Mouse (Mus musculus) ovary, postnatal 10 days (tissue): ENCODE data around the gene Prima1.
A peak's percentile ranks its signal among the peaks of the same experiment; 100 is the strongest.

ENCODE experiments used
- DNase-seq: peaks from one replicate; pipeline ENCODE4 v3.0.0; 2022; ENCODE audit warnings: low spot score

Gene Prima1

DNA sequence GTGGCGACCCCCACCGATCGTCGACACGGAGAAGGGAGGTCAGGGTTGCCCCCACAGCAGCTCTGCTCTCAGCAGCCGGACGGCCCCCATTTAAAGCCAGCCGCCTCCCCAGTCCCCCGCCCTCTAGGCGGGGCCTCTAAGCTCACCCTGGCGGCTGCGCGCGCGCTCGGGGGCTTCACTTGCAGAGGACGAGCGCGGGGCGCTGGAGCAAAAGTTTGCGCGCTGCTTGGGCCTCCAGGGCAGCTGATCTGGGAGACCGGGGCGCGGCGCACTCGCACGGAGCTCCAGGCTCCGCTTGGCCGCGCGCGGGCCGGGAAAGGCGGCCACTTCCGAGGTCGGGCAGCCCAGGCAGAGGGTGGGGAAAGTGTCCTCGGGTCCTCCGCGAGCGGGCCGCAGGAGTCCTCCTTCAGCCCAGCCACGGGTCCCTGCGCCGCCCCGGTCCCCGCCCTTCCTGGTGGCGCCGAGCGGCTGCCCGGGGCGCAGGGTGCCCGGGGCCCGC lies at the start of gene Prima1:
Gene Prima1 (minus strand): TSS at position 68 of the 499 bp plus-strand sequence.
- DNase-seq = peak; percentile 62

DNA sequence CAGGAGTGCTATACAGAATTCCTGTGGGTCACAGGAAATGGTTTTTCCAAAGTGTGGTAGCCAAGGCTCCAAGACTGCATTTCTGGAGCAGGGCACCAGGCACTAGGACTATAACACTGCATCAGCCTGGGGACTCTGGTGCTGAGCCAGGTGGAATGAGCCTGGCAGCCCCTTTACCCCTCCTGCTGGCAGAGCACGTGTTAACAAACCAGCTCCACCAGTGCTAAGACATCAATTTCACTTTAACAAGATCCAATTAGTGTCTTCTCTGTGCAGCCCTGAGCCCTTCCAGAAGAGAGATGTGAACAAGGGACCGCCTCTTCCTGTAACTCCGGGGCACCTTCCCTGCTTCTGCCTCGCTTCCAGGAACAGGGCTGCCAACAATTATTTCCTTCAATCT lies 45.3 kb upstream of the Prima1 start:
- no peak for DNase-seq

DNA sequence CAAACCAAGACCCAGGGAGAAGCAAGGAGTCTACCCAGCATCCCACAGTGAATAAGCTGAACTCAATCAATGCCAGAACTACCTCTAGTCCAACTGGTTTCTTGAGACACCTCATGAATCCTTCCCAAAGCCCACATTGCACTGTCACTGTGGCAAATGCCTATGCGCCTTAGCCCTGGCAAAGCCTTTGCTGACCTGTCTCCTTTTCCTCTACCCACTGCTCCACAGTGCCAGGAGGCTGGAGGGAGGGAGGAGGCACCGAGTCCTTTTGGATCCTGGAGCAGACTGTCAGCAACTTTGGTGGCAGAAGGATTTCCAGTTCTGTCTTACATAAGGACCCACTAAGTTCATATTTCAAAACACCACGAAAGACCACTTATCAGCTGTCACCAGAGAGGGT lies 41.5 kb upstream of the Prima1 start:
- no peak for DNase-seq

DNA sequence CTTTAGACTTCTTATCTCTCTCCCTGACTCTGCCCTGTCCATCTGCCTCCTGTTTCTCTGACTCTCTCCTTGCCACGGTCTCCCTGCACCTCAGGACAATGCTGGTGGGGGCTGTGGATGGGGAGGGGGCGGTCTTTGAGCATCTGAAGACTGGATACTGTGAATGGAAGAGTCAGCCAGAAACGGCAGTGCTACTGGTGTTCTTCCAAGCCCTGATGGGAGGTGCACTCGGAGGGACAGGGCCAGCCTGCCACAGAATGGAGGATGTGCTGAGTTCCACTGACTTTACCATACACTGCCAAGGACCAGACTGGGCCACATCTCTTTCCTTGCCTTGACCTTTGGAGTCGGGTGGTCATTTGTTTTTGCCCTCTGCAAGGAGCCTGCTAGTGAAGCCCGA lies 41.0 kb upstream of the Prima1 start:
- no peak for DNase-seq

DNA sequence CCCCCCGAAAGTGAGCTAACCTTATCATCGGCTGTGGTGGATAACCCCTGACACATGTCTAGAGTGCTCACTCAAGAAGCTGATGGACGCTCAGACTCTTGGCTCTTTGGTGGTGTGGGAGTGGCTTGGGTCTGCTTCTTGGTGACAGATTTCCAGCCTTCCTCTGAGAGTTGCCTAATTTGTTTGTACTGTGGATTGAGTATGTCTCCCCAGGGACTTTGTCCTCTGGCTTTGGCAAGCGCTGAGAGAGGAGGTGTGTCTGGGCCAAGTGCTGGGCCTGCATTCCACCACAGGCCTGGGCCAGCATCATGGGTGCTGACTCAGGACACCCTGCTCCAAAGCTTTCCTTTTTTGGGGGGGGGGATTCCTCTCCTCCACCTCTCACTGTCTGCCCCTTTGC lies 40.0 kb upstream of the Prima1 start:
- DNase-seq = no peak

DNA sequence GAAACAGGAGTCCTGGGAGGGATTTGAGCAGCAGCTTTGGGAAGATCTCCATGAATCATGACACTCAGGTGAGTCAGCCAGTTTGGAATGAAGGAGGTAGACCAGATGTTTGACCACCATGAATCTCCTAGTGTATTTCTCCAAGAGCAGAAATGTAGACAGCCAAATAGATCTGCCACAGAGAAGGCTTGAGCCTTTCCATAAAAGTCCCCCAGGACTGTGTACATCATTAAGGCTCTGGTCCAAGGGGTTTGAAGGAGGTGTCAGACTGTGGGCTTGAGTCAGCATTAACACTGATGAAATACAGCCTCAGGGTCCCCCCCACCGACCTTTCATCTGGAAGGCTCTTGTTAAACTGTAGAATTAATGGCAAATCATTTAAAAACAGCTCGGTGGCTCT lies 39.5 kb upstream of the Prima1 start:
- no peak for DNase-seq

DNA sequence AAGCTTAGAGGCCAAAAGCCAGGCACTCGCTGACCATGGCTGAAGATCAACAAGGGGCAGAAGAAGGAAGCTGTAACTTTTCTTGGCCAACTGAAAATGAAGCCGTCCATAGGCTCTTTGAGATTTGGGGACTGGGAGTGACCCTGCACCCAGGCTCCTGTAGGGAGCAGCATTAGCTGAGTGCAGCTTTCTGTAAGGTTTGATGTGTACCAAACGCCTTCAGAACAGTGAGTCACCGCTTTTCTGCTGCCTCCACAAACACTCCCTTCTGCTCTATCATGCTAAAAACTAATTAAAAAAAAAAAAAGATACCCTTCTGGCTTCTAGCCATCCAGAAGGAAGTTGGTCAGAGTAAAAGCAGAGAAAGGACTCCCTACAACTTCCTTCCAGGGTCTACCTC lies 34.5 kb upstream of the Prima1 start:
- no peak for DNase-seq

DNA sequence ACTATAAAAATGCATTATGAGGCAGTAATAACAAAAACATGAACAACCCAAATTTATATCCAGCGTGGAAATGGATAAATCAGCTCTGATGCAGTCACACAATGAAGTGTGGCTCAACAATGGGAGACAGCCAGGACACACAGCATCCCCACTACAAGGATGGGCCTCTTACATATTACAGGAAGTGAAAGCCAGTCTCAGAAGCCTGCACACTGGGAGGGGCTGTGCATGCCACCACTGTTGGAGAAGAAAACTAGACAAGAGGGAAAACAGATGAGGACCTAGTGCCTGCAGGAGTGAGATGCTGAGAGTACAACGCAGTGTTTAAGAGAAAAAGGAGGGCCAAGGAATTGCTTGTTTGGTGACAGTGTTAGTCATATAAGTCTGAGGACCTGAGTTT lies 31.8 kb upstream of the Prima1 start:
- no peak for DNase-seq

DNA sequence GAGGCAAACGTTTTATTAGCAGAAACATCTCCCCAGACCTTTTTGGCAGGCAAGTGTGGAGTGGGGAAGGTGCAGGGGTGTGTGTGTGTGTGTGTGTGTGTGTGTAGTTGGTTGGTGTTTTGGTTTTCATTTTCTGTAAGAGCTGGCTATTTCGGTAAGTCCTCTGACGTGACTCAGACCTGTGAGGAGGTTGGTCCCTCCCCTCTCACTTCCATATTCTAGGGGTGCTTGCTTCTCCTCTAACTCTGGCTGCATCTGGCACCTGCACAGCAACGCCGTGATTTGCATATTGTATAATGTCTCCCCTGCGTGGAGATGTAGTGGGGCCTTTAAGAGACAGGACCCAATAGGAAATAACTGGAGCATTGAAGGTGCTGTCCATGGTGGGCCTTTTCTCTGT lies 31.1 kb upstream of the Prima1 start:
- DNase-seq = no peak

DNA sequence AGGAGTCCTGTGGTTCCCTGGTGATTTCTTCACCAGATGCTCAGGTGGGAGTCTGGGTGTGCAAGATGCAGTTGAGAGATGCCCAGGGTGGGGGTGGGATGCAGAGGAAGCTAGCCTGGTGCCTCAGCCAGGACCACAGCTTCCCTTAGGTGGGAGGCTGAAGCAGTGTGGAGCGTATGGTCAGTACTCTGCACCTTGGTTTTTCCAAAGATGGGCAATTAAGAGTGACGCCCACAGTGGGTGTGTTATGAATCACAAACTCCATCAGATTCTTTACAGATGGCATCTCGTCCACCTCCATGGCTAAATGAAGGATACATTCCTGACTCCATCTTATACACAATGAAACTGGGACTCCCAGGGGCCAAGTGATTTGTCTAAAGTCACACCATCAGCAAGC lies 30.2 kb upstream of the Prima1 start:
- DNase-seq = no peak

DNA sequence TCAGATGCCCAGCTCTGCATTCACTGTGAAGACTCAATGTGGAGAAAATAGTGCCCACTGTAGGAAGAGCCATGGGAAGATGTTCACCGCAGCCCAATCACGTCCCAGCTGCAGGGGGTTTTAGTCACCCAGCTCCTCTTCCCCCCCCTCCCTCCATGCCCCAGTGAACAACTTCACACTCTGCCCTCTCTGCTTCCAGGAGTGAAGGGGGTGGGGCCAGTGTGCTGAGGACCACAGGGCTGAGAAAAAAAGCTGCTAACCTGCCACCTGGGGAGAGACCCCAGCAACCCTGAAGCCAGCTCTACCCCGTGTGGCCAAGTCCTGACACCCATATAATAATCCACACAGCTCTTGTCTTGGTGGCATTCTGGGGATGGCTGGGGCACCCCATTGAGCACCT lies 24.7 kb upstream of the Prima1 start:
- no peak for DNase-seq

DNA sequence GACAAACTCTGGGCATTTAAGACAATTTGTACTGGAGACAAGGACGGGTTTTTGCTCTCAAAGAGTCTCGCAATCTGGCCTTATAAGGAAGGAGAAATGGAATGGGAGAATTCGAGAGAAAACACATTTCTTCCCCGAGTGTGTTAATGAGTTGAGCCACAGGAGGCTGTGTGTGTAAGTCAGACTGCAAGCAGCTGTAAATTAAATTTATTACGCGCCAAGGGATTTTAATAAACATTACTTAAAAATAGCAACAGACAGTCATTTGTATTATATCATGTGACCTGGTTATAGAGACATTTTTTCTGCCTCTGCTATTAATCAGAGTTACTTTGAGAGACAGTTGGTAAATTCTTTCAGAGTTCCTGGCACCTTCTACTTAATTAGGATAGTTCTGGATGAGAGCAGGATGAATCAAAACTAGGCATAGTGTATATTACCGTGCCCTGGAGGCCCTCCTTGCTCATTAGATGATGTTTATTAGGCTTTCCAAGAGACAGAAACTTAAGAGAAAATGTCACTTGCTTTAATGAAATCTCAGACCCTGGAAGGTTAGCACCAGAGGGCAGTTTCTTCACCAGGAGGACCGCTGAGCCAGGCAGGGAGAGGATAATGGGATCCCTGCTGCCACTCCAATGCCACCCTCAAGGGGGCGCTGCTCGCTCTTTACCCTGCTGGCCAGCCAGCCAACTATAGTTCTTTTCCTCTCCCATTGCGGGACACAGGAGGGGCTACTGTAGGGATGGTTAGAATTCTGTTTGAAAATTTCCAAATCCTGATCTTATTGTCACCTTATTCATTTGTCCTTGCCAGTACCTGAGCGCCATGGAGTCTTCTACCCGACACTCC lies 20.3 kb upstream of the Prima1 start:
- no peak for DNase-seq

DNA sequence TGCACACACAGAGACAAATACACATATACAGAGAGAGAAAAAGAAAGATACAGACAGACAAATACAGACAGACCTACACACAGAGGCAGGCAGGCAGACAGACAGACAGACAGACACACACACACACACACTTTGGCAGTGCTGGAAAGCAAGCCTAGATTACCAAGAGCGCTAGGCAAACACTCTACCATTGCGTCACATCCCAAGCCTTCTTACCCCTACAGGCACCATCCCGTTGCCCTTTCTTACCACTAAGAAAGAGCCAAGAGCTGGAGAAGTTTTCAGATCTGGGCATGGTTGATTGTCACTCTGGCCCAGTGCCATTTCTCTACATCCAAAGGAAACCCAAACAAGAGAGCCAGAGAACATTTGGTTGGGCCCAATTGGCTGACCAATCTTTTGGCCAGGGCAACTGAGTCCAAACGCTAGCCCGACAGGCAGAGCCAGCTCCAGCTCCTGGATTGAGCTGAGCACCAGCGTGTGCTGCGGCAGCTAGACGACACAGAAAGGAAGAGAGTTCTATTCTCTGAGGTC lies 11.0 kb upstream of the Prima1 start:
- no peak for DNase-seq

DNA sequence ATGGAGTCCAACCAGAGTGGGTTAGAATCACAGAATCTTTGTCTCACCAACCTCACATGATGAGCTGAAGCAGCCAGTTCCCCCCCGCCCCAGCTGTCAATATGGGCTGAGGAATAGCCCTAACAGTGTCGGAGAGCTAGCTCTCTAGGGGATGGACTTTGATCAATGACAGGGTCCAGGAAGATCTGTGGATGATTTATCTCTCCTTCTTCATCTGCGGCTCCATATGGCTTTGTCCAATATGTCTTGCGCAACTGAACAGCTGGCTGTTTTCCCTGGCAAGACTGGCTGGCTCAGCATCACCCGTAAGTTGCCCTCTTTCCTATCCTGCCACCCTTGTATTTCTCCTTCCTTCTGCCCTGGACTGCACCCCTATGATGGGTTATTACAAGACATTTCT lies 9.2 kb upstream of the Prima1 start:
- DNase-seq = no peak

DNA sequence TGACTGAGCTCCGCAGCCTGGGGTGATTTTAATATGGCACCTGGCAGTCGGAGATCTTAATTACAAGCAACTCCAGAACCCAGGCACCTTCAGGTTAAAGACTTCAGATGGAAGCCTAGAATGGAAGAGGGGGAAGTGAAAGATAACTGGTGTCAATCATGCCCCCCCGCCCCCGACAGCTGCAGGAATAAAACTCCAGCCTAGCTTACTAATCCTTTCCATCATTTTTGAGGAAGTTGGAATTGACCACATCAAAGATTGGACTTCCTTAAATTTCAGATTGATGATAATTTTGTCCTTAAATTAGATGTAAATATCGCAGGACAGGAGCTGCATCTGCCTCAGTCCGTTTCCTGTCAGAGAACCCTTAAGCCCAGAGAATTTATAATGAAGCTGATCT lies 8.4 kb upstream of the Prima1 start:
- no peak for DNase-seq

DNA sequence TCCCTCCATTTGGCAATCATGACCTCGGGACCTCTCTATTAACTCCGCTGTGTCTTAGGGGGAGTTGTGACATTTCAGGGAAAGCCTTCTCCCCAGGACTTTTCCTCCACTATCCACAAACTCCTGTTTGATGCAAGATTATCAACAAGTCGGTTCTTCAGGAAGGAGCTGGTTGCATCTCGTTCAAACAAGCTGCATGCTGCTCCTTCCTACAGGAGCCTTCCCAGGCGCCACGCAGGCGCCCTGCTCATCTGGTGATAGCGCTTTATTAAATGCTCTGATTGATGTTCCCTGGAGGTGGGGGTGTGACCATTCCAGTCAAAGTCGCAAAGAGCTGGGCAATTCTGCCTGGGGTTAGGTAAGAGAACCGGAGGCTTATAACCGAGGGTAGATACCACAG lies 1.1 kb upstream of the Prima1 start:
- DNase-seq = no peak

DNA sequence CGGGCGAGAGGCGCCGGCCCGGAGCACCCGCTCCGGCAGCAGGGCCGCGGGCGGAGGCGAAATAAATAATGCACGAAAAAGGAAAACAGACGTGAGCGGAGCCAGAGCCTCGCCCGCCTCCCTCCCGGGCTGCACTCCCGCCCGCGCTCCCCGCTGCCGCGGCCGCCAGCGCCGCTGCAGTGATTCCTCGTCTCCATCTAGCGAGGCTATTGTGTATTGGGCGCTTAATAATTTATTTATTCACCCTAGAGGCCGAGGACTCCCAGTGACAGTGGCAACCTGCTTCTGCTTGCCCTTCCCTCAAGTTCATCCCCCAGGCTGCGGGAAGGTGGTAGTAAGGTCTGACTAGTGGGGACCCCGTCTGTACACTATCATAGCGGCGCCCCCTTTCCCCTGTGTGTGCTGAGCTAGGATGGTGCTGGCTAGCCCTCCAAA lies 658 bp upstream of the Prima1 start:
- DNase-seq = peak; percentile 33

DNA sequence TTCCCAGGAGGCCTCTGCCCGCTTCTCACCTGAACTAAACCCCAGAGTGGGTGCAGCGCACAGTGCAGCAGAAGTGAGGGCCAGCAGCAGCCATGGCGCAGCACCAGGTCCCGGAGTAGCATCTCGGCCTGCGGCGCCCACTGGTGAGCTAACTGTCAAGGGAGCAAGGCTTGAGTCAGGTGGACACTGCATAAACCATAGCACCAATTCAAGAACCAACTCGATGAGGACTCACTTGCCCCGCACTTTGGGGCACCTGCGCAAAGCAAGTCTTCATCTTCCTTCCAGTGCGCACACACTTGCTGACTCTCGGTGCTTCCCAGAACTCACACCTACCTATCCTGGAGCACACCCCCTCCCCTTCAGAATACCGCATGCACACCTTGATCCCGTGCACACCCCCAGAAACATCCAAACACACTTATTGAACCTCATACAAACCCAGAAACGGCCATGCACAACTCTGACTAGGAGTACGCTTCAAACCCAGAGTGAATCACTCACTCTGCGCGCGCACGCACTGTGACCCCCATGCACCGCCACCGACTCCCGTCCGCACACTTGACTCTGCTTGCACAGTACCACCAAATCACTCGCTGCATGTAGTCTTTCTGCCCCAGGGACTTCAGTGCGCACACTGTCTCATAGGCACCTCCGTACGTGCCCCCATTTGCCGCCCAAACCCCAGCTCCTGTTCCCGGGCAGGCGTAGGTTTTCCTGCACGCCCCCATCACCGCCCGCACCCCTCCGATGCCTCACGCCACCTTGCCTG lies 453 bp downstream of the Prima1 start:
- DNase-seq = no peak

DNA sequence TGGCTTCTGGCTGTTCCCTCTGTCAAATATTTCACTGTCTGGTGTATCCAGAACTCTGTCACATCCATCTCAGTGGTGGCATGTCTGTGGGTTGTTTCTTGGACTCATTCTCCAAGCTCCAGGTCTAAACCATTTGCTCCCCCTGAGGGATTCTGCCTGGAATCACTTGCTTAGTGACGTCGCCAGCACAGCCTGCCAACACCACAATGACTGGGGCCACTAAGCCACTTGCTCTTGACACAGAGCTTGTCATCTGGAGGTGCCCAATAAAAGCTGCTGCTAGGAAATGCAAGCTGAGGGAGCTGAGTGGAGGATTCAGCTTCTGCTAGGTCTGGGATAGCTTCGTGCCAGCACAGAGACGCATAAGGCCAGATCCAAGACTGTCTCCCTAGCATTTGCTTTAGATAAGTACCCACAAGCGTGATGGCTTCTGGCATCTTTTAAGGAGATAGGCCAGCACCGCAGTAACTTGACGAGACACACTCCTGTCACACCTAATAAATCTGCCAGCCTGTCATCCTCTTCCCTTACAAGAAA lies 3.0 kb downstream of the Prima1 start:
- DNase-seq = no peak

DNA sequence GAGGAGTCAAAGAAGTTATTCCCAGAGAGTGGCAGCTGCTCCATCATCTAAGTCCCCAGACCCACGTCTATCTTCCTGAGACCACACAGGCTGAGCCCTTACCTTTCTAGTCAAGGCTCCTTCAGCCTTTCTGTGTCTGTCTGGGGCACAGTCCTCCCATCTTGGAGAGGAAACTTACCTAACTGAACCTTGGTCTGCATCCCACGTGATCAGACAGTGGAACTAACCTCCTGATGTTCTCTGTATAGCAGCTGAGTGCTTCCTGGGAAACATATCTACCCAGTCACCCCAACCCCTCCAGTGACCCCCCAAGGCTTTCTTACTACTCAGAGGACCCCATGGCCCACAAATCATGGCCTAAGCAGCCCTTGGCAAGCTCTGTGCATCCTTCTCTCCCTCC lies 6.1 kb downstream of the Prima1 start:
- no peak for DNase-seq

DNA sequence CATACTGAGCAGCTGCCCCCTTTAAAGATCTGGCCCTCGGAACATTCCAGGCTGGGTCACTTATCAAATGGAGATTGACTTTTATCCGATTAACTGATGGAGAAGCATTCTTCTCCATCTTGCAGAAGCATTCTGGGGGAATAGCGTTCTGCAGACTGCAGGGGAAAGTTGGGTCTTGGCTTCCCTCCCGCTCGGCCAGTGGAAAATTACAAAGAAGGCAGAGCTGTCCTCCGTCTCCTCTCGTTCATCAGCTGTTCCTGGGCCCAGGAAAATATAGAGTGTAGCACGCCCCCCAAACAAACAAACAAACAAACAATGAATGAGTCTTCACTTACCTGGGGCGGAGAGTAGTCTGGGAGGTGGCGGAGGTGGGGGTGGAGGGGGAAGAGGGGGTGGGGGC lies 6.7 kb downstream of the Prima1 start:
- DNase-seq = no peak

DNA sequence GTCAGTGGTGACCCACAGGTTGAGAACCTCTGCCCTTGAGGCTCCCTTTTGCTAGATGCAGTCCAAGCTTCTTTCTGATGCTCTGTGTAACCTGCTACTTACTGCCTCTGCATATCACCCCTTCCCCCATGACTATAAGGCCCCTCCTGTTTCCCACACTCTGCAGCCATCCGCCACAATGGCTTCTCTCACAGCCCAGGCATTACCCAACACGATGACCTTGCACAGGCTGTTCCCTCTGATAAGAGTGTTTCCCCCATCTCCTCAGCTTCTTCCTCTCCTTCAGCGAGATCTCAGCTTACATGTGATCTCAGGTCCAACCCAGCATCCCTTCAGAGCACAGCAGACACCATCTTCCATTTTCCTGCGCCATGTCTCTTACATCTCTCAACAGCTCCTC lies 12.9 kb downstream of the Prima1 start:
- DNase-seq = no peak

DNA sequence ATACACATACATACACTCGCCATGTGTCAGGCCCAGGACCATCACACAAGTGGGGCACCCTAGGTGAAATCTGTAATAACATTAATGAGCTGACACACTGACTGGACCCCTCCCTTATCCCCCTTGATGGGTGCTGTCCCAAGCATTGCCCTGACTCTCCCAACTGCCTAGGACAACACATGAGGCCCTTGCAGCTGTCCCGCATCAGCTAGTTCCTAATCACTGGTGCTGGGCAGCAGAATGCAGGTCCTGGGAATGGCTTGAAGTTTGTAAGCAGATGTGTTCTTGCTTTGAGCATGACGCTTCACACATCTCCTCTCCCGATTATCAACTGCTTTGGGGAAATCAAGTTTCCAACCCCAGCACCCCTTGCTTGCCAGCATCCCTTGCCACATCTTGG lies 15.8 kb downstream of the Prima1 start:
- no peak for DNase-seq
